Mouse (Mus musculus) cerebellum, adult 9-11 months (tissue): ENCODE data around the gene Wasf1.

ENCODE experiments used
- DNase-seq: peaks from one replicate; pipeline ENCODE4 v3.0.0; 2022

Wasf1 gene

DNA sequence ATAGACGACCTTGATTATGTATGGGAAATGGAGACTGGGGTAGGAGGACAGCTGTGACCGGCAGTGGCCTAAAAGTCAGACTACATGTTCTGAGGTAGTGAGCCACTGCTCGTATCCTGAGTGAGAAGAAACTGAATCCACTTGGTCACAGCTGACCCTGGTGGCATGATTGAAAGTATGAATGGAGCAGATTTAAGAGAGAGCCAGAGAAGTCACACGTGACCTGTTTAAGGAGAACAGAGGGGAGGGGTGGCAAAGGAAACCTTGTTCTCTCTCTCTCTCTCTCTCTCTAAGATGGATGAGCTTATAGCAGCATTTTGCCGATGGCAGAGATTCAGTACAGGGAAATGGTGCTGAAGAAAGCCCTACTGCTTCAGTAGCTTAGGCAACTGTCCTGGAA, 13.4 kb downstream of the Wasf1 start:
- DNase-seq, result no peak

DNA sequence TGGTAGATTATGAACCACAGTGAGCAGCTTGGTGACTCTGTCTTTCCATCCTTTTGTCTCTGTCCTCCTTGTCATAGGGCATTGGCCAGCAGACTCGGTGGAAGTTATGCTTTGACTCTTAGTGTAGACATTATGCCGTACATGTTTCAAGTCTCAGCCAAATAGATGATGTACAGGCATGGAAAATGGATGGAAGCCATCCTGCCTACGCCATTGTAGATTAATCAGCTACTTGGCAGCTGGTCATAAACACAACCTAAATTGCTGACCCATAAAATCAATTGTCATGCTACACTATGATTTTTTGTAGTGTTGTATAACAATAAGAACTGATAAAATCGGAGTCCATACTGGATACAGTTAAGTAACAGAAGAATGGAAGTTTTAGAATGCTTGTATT, 18.5 kb downstream of the Wasf1 start:
- no peak for DNase-seq

DNA sequence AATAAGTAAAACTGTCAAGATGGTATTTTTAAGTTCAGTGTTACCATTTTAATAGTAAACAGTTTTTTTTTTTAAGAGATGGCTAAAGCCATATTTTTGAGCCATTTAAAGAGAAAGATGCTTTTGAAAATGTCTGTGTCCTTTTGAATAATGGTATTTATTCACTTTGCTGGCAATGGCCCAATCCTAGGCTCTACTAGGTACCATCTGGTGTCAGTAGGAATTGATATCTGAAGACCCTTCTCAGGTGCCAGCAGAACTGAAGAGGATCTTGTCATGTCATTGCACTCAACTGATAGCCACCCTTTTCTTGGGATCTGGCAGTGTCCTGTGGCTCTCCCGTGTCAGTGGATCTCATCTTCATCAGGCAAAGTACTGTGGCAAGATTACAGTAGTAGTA, 22.9 kb downstream of the Wasf1 start:
- no peak for DNase-seq

DNA sequence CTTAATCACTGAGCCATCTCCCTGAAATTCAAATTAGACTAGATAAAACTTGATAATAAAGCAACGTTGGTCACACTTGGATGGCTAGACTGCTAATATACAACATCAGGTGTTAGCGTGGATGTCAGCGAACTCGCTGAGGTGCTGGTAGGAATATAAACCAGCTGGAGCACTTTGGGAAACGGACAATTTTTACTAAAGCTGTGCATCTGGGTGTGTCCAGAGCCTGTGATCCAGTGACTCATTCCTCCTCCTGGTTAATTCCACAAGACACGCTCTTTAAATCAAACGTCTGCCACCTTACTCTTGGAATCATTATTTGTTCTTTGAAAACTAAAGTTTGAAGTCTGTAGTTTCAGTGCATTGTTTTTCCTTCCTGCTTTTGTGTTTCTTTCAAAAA, 23.5 kb downstream of the Wasf1 start:
- DNase-seq, result no peak

DNA sequence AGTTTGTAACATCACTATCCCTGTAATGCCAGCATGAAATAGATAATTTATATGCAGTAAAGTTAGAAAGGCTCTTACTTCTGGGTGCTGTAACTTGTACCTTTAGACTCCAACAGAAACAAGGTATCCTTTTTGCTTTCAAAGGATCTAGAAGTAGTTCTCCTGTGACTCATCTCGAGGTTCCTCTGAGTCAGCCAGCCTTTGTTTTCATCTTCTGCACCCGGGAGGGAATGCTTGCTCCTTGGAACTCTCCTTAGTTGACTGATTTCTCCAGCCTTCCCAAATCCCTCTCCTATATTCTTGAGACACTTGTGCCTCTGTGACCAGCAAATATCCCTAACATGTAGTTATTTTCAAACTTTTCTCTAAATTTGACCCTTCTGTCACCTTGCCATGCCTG, 25.3 kb downstream of the Wasf1 start:
- no peak for DNase-seq

- DNase-seq, result no peak
Measured at GRCm38 (mm10) chr10:40910811-40911210, 27.5 kb downstream of the Wasf1 start.

DNA sequence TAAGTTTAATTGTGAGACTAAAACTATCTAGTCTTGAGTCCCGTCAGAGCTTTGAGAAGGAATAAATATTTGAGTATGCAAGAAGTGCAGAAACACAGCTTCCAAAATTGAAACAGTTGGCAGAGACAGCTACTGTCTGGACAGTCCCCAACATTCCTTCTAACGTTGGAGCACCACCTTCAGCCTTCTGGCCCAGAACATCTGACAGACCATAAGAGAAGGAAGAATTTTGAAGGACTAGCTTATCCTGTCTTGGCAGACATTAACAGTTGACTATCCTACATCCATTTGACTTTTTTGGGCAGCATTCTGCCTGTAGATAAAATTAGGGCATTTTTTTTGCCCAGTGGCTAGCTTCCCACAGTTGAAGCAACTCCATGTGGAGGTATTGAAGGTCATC, 32.0 kb downstream of the Wasf1 start:
- peak; percentile 46 for DNase-seq

DNA sequence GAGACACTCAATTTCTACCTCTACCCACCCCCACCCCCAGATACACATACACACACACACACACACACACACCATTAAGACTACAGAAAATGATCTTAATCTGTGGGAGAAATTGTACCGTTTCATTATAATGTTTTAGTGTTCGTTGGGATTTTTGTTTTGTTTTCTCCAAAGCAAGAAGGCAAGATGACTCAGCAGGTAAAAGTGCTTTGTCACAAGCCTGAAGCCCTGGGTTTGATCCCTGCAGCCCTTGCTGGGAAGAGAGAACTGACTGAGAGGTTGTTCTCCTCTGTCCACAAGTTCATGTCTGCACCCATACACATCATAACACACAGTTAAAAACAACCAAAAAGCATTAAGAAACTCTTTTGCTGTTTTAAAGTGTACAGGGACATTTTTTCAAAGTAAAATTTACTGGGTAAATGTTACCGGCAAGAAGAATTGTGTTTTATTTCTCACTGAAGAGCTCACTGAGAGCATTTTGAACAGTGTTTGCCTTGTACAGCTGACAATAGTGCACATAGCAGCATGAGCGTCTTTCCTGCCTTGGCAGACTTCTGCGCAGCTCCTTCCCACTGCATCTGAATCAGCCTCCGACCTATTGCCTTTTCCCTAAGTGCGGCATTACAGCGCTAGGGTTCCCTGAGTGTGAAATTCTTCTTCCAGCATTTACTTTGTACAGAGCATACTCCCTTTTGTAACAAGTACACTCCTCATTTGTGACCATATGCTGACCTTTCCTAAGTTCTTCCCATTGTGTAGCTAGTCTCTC, 35.6 kb downstream of the Wasf1 start:
- no peak for DNase-seq

DNA sequence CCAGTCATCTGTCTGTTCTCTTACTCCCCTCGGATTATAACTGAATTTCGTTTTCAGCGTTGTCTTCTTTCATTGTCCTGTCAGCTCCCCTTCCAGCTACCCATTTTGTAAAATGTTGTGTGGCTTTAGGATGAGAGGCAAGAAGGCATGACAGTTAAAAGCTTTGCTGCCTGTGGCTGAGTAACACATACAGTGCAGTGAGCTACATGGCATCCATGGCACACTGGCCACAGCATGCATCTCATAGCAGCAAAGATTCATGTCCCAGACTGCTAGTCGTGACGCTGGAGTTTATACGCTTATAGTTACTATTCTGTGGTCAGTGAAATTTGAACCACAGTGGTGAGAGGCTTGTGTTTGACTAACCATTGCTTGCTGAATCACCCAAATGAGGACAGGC, 36.2 kb downstream of the Wasf1 start:
- no peak for DNase-seq

DNA sequence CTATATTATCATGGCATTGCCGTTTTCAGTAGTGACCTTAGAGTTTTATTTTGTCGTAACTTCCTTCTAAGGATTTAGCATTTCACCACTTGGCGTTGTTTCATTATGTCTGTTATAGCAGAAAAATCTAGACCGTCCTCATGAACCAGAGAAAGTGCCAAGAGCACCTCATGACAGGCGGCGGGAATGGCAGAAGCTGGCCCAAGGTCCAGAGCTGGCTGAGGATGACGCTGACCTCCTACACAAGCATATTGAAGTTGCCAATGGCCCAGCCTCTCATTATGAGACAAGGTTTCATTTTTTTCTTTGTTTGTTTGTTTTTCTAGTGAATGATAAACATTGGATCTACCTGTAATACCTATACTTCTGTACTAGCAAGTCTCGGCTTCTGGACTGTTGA, 49.7 kb downstream of the Wasf1 start:
- peak; percentile 45 for DNase-seq

DNA sequence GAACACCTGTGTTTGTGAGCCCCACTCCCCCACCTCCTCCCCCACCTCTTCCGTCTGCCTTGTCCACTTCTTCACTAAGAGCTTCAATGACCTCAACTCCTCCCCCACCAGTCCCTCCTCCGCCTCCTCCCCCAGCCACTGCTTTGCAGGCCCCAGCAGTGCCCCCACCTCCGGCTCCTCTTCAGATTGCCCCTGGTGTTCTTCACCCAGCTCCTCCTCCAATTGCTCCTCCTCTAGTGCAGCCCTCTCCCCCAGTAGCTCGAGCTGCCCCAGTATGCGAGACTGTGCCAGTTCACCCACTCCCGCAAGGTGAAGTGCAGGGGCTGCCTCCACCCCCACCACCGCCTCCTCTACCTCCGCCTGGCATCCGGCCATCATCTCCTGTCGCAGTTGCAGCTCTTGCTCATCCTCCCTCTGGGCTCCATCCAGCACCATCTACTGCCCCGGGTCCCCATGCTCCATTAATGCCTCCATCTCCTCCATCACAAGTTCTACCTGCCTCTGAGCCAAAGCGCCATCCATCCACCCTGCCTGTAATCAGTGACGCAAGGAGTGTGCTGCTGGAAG, 53.0 kb downstream of the Wasf1 start:
- no peak for DNase-seq

- DNase-seq, result no peak
Measured at GRCm38 (mm10) chr10:40937569-40937968, 54.3 kb downstream of the Wasf1 start.

DNA sequence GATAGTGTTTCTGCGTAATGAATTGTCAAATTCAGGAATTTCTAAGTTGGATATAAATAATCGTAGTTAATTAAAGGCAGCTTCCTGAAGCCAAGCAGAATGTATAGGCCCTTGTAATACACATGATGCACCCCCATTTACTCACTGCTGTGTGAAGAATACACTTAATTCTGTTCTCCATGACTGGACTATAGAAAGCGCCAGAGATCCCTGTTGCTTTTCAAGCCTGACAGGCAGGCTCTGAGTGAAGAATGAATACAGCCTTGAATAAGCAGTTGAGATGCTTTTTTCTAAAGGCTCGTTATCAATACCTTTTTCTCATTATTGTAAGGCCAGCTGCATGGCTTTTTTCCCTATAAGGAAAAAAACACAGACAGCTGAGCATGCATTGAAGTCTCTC, 59.4 kb downstream of the Wasf1 start:
- DNase-seq, result no peak

- DNase-seq, result no peak
Measured at GRCm38 (mm10) chr10:40950176-40950575, 66.9 kb downstream of the Wasf1 start.

GRCm38 (mm10) chr10:40956206-40956605, 72.9 kb downstream of the Wasf1 start:
- DNase-seq, result no peak

GRCm38 (mm10) chr10:40961365-40961764, 78.1 kb downstream of the Wasf1 start:
- DNase-seq, result no peak

- no peak for DNase-seq
Measured at GRCm38 (mm10) chr10:40962008-40962407, 78.7 kb downstream of the Wasf1 start.

GRCm38 (mm10) chr10:40964546-40964945, 81.3 kb downstream of the Wasf1 start:
- DNase-seq, result no peak

DNA sequence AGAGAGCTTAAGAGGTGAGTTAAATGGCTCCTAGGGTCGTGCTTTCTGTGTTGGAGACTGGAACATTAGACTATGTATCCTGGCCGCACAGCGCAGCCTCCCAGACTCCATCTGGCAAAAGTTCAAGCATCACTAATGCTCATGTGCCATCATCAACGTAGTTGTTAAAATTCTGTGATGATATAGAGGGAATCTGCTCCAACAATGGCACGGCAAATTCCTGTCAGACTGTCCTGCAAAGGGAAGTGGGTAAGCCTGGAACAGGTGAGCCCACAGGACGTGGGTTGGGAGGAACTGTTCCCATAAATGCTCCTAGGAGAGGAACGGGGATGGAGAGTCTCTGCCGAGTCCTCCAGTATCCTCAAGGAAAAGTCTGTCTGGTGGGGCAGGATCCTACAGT, 85.3 kb downstream of the Wasf1 start:
- no peak for DNase-seq

DNA sequence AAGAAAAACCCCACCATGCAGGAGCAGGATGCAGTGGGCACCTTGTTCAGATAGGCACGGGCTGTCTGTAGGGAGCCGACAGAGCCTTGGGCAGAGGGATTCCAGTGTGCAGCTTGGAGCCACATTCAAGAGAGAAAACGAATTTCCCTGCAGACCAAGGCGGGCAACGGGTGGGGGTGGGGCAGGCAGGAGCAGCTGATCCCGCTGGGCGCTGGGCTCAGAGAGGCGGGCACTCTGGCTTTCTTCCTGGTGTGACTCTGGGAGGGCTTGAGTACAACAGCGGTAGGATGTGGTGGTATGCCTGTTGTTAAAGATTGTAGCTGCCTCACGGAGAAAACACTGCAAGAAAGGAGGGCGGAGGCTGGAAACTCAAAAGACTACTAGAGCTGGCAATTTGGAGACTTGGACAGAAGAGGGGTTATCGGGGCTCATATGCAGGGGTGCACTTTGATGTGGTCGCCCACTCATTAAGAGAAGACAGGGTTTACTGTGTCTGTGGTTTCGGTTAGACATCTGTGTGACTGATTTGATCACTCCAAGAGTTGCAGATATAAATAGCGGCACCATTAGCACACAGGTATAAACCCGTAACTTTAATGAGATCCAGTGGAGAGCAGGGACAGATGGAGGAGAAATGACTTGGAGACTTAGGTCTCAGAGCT, 86.2 kb downstream of the Wasf1 start:
- DNase-seq, result peak; percentile 36

DNA sequence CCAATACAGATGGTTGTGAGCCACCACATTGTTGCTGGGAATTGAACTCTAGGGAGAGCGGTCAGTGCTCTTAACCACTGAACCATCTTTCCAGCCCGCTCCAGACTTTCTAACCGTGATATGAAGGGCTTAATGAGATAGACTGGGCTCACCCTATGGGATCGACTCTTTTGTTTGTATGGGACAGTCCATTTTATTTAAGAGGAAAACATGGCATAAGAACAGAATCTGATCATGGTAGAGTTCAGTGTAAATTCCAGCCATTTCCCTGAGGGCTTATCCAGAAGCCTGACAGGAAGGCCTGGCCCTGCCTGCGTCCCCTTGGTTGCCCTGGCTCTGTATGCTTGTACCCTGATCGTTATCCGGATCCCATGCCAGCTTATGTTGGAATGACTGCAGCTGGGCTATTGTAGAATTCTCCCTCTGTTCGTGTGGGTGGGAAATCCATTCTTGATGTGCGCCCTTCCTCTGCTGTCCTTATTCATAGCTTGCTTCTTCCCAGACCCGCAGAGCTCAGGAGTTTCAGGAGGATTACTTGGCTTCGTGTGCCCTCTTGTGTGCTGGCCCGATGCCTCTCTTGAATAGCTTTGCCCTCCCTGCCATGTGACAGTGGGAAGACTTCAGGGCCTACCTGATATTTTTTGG, 87.4 kb downstream of the Wasf1 start:
- peak; percentile 17 for DNase-seq

DNA sequence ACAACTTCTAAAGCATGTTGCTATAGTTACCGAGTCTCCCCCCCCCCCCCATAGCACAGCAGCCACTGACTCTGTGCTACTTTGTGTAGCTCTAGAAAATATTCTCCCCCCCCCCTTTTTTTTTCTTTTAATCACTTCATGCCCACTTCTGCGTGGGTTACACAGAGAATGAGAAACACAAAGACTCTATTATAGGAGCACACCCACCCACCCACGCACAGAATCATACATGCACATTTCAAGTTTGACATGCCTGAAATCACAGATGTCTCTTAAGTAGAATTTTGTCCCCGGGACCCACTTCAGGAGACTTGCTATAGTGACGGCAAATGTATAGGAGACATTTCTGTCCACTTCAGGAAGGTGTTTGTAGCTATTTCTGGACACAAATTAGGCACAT, 88.0 kb downstream of the Wasf1 start:
- no peak for DNase-seq

DNA sequence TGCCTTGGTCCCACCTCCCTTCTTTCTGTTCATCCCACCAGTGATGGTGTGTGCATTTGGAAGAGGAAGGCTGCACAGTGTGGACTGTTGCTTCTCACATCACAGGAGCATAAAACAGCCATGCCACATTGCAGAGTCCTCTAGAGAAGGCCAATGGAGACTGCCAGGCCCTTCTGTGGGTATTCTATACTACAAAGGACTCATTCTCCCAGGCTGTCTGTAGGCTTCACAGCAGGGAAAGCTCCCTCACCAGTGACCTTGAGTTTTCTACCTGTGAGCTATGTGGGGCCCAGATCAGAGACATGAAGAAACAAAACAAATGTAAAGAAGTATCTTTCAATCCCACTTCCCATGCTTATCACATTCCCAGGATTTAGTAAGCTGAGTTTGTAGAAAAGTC, 100.5 kb downstream of the Wasf1 start:
- no peak for DNase-seq

- no peak for DNase-seq
Measured at GRCm38 (mm10) chr10:40984600-40984999, 101.3 kb downstream of the Wasf1 start.
